Mouse (Mus musculus): ENCODE measurements around the gene Unc5a. TPM values are rescaled to one million over a fixed set of nuclear protein-coding genes. Genes with fewer than 3 reads are reported as not detected.
A peak's percentile ranks its signal among the peaks of the same experiment; 100 is the strongest.

The Unc5a gene
- polyA plus RNA-seq, 1 experiment from 2014 or later = 2.9 TPM

GRCm38 (mm10) chr13:54934873-54935272, 14.3 kb upstream of the Unc5a start:
- H3K9ac ChIP-seq = no peak overlapping the region
- H3K27ac ChIP-seq (ENCODE audit: poor library complexity, severe bottlenecking) = no peak overlapping the region
- no peak overlapping the region for H3K4me2 ChIP-seq
- H3K36me3 ChIP-seq = no peaks in the 10 kb centered on the region
- WGBS = 70% methylated on average over 8 of the region's 8 CpGs
- H3K9me3 ChIP-seq (replicated peaks) = no peaks in the 10 kb centered on the region
- peaks cover 45% of the 10 kb centered on the region for H3K27me3 ChIP-seq (replicated peaks)
- peaks cover 7% of the 10 kb centered on the region; the same call in 1 of the 2 replicates for H3K4me1 ChIP-seq (replicated peaks)
- no peak overlapping the region for H3K4me3 ChIP-seq
- no peak for ATAC-seq (ENCODE audit: insufficient number of reproducible peaks, low FRiP score)

DNA sequence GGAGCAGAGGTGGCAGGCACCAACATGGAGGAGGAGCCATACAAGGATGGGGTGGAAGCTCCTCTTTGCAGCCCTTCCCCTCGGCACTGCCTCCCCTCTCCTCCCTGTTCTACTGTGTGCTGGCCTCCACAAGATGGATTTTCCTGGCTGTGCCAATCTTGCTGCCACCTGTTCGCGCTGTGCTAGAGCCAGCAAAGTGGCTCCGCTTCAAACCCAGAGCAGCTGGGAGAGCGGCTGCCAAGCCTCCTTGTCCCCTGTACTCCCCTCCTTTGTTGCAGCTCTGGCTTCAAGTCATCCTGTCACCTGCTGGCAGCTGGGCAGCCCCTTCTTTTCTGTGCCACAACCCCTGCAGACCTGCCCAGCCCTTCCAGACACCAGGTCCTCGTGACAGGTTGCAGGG, 13.0 kb upstream of the Unc5a start:
- H3K36me3 ChIP-seq = no peaks in the 10 kb centered on the region
- H3K27ac ChIP-seq (ENCODE audit: poor library complexity, severe bottlenecking) = no peak overlapping the region
- H3K4me3 ChIP-seq = no peak overlapping the region
- WGBS = 60% methylated on average over 6 of the region's 6 CpGs
- no peaks in the 10 kb centered on the region for H3K9me3 ChIP-seq (replicated peaks)
- peaks cover 7% of the 10 kb centered on the region; the same call in 1 of the 2 replicates for H3K4me1 ChIP-seq (replicated peaks)
- ATAC-seq (ENCODE audit: insufficient number of reproducible peaks, low FRiP score) = no peak
- no peak overlapping the region for H3K9ac ChIP-seq
- H3K27me3 ChIP-seq (replicated peaks) = peaks cover 54% of the 10 kb centered on the region
- H3K4me2 ChIP-seq = no peak overlapping the region

- WGBS = 20% methylated on average over 11 of the region's 11 CpGs
- H3K9ac ChIP-seq = no peak overlapping the region
- H3K4me3 ChIP-seq = no peak overlapping the region
- no peaks in the 10 kb centered on the region for H3K36me3 ChIP-seq
- no peaks in the 10 kb centered on the region for H3K9me3 ChIP-seq (replicated peaks)
- no peak; the same call in 1 of the 2 replicates for ATAC-seq (ENCODE audit: insufficient number of reproducible peaks, low FRiP score)
- H3K27me3 ChIP-seq (replicated peaks) = peaks cover 59% of the 10 kb centered on the region
- peaks cover 7% of the 10 kb centered on the region; the same call in 1 of the 2 replicates for H3K4me1 ChIP-seq (replicated peaks)
- no peak overlapping the region for H3K4me2 ChIP-seq
- H3K27ac ChIP-seq (ENCODE audit: poor library complexity, severe bottlenecking) = no peak overlapping the region
Measured at GRCm38 (mm10) chr13:54937885-54938284, 11.3 kb upstream of the Unc5a start.

- 69% methylated on average over 3 of the region's 3 CpGs for WGBS
- Histone ChIP-seq H3K9me3 (replicated peaks) (no peaks in the 10 kb centered on the region), H3K27ac (ENCODE audit: poor library complexity, severe bottlenecking) (no peak overlapping the region), H3K27me3 (replicated peaks) (peaks cover 58% of the 10 kb centered on the region), H3K4me1 (replicated peaks) (peaks cover 7% of the 10 kb centered on the region; the same call in 1 of the 2 replicates), H3K4me2 (no peak overlapping the region), H3K36me3 (no peaks in the 10 kb centered on the region), H3K9ac (no peak overlapping the region), H3K4me3 (no peak overlapping the region)
- no peak for ATAC-seq (ENCODE audit: insufficient number of reproducible peaks, low FRiP score)
Measured at GRCm38 (mm10) chr13:54938493-54938892, 10.7 kb upstream of the Unc5a start.

DNA sequence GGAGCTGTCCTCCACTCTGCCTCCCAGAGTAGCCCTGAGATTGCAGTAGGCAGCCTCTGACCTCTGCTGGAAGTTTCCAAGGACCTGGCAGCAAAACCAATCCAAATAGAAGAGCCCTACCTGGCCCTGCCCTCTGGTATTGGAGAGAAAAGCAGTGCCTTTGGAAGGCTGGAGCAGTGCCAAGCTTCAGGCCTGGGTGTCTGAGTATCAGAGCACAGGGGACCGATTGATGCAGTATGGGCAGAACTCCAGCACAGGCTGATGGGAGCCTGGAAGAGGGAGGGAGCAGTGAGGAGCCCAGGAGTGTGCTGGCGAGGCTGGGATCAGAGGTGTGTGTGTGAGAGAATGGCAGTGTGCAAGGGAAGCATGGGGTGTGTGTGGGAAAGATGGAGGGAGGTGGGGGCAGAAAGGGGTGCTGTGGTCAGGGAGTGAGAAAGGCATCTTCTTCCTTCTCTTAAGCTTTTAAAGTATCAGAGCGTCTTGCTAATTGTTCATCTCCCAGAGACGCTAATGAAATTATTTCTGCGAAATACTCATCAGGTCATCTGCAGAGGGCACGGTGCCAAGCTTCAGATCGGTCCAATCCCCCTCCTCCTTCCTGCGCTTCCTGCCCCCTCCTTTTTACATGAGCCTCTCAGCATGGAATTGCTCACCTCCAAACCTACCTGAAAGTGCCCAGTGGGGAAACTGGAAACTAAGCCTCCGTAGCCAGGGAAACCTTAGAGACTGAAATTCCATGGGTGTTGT, 4.6 kb upstream of the Unc5a start:
- 41% methylated on average over 9 of the region's 9 CpGs for WGBS

GRCm38 (mm10) chr13:54945332-54945731, 3.9 kb upstream of the Unc5a start:
- Histone ChIP-seq H3K9ac (no peak overlapping the region), H3K27ac (ENCODE audit: poor library complexity, severe bottlenecking) (no peak overlapping the region), H3K36me3 (no peaks in the 10 kb centered on the region), H3K4me2 (no peak overlapping the region), H3K9me3 (replicated peaks) (no peaks in the 10 kb centered on the region), H3K27me3 (replicated peaks) (peaks cover 85% of the 10 kb centered on the region), H3K4me3 (no peak overlapping the region), H3K4me1 (replicated peaks) (peaks cover 18% of the 10 kb centered on the region)
- 6% methylated on average over 4 of the region's 4 CpGs for WGBS
- no peak for ATAC-seq (ENCODE audit: insufficient number of reproducible peaks, low FRiP score)

More for the DNA sequence above, 4.6 kb upstream of the Unc5a start:
- Histone ChIP-seq H3K9ac (no peak overlapping the region), H3K4me3 (no peak overlapping the region), H3K27me3 (replicated peaks) (peaks cover 85% of the 10 kb centered on the region), H3K9me3 (replicated peaks) (no peaks in the 10 kb centered on the region), H3K4me2 (no peak overlapping the region), H3K36me3 (no peaks in the 10 kb centered on the region), H3K27ac (ENCODE audit: poor library complexity, severe bottlenecking) (no peak overlapping the region), H3K4me1 (replicated peaks) (peaks cover 11% of the 10 kb centered on the region)
- no peak for ATAC-seq (ENCODE audit: insufficient number of reproducible peaks, low FRiP score)

- no peak for ATAC-seq (ENCODE audit: insufficient number of reproducible peaks, low FRiP score)
- Histone ChIP-seq H3K4me3 (no peak overlapping the region), H3K9me3 (replicated peaks) (no peaks in the 10 kb centered on the region), H3K27ac (ENCODE audit: poor library complexity, severe bottlenecking) (no peak overlapping the region), H3K4me1 (replicated peaks) (peaks cover 20% of the 10 kb centered on the region), H3K4me2 (no peak overlapping the region), H3K36me3 (no peaks in the 10 kb centered on the region), H3K9ac (no peak overlapping the region), H3K27me3 (replicated peaks) (peaks cover 90% of the 10 kb centered on the region)
- WGBS = 67% methylated on average over 1 of the region's 1 CpGs
Measured at GRCm38 (mm10) chr13:54946406-54946805, 2.8 kb upstream of the Unc5a start.

GRCm38 (mm10) chr13:54949592-54949991, 381 bp downstream of the Unc5a start:
- Histone ChIP-seq H3K4me2 (peak overlapping the region; percentile 93), H3K36me3 (no peaks in the 10 kb centered on the region), H3K9ac (peak overlapping the region; percentile 46), H3K27me3 (replicated peaks) (peaks cover 98% of the 10 kb centered on the region), H3K9me3 (replicated peaks) (no peaks in the 10 kb centered on the region), H3K27ac (ENCODE audit: poor library complexity, severe bottlenecking) (no peak overlapping the region), H3K4me1 (replicated peaks) (peaks cover 27% of the 10 kb centered on the region), H3K4me3 (peak overlapping the region; percentile 61)
- peak; percentile 56; the same call in 1 of the 2 replicates for ATAC-seq (ENCODE audit: insufficient number of reproducible peaks, low FRiP score)
- 2% methylated on average over 43 of the region's 44 CpGs for WGBS

DNA sequence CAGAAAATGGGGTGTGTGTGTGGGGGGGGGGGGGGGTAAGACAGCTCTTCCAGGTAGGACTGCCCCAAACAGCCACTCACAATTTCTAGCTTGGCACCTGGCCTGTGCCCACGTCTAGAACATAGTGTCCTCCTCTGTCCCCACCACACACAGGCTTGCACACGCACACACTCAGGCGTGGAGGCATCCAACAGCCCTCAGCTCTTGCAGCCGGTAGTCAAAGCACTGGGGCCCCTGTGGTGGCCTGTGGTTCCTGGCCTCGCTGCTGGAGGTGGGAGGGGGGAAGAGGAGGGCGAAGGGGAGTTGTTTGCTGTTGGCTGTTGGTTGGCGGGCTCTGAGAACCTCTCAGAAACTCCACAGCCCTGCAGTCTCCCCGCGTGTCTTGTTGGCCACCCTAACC, 920 bp downstream of the Unc5a start:
- no peak for ATAC-seq (ENCODE audit: insufficient number of reproducible peaks, low FRiP score)
- Histone ChIP-seq H3K36me3 (no peaks in the 10 kb centered on the region), H3K4me2 (peak overlapping the region; percentile 93), H3K4me1 (replicated peaks) (peaks cover 27% of the 10 kb centered on the region), H3K27ac (ENCODE audit: poor library complexity, severe bottlenecking) (no peak overlapping the region), H3K9ac (no peak overlapping the region; the same call in 1 of the 2 replicates), H3K27me3 (replicated peaks) (peaks cover 98% of the 10 kb centered on the region), H3K9me3 (replicated peaks) (no peaks in the 10 kb centered on the region), H3K4me3 (peak overlapping the region; percentile 61)
- WGBS = 3% methylated on average over 9 of the region's 9 CpGs

DNA sequence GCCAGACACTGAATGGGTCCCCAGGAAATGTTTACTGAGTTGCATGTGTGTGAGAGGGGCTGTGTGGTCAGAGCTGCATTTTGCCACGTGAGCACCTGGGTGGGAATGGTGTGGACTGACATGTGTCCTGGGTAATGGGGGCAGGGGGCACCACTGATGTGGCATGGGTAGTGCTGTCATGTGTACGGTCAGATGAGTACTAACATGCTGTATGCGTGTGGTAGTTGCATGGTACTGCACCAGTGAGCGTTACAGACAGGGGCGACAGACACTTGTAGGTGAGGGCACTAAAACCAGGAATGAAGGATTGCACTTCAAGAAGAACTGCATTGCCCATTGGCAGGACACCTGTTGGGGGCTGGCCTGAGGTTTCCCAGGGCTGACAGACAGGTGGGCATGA, 2.0 kb downstream of the Unc5a start:
- Histone ChIP-seq H3K9ac (no peak overlapping the region), H3K27ac (ENCODE audit: poor library complexity, severe bottlenecking) (no peak overlapping the region), H3K4me3 (no peak overlapping the region), H3K27me3 (replicated peaks) (peaks cover 100% of the 10 kb centered on the region), H3K4me2 (no peak overlapping the region), H3K4me1 (replicated peaks) (peaks cover 34% of the 10 kb centered on the region), H3K9me3 (replicated peaks) (no peaks in the 10 kb centered on the region), H3K36me3 (no peaks in the 10 kb centered on the region)
- ATAC-seq (ENCODE audit: insufficient number of reproducible peaks, low FRiP score) = no peak
- 54% methylated on average over 5 of the region's 5 CpGs for WGBS

DNA sequence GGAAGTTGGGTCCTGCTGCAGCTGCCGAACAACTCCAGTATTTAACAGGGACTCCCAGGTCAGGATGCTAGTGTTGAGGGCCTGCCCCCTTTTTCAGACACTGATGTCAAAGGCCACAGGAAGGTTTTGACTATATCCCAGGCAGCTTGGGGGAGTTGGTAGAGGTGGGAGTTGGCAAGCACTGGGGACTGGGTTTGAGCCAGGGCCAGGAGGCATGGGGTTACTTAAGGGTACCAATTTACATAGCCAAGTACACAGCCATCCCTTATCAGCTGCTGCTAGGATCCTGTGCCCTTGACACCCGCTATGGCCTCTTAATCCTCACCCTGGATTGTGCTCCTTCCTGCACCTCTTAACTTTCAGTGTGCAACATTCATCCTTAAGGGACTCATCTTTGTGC, 5.5 kb downstream of the Unc5a start:
- H3K27ac ChIP-seq (ENCODE audit: poor library complexity, severe bottlenecking) = no peak overlapping the region
- no peak overlapping the region for H3K4me3 ChIP-seq
- peaks cover 98% of the 10 kb centered on the region for H3K27me3 ChIP-seq (replicated peaks)
- H3K4me1 ChIP-seq (replicated peaks) = peaks cover 24% of the 10 kb centered on the region
- 47% methylated on average over 2 of the region's 2 CpGs for WGBS
- no peaks in the 10 kb centered on the region for H3K36me3 ChIP-seq
- H3K9ac ChIP-seq = no peak overlapping the region
- H3K4me2 ChIP-seq = no peak overlapping the region
- H3K9me3 ChIP-seq (replicated peaks) = no peaks in the 10 kb centered on the region
- ATAC-seq (ENCODE audit: insufficient number of reproducible peaks, low FRiP score) = no peak

Data from heart, embryonic 12.5 days (tissue).